13 mouse cellular contexts compared by ENCODE assay signal in the genomic region with DNA sequence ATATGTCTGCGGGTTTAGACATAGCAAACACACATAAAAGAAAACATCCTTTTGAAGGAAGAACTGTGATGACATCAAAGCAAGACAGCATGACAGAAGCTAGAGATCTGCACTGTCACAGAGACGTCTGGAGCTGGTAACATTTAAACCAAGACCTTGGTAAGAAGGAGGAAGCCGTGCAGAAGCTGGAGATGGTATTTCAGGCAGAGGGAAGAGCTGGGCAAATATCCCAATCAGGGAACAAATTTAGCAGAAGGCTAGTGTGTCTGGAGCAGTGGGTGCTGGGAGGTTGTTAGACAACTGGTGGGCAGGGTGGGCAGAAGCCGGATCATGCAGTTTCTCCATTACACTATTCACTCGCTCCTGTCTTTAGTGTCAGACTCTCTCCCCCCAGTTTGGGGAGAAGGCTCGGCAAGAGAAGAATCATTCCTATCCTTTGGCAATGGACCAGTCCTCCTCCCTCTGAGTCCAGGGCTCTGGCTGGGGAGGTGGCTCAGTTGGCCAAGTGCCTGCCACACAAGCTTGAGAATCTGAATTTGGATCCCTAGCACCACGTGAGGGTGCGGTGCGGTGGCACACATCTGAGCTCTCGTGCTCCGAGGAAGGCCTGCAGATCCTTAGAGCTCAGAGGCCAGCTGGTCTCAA.
DNase-seq lines count a peak whose midpoint lies in the region; ATAC-seq lines count a peak whose summit lies in the region.
"Had no signal": no experiment of that assay in that cellular context is flagged by ENCODE, and none has a peak within 500 bp of the region (broad histone marks: within the 10 kb centered on the region; RNA-seq: fewer than 3 reads in every experiment).

No protein-coding gene starts in this region.

- intact Hi-C loops in gastrocnemius, postnatal 36 days (cut with DNase I): loop anchor here (5.0 kb wide), 1 partner anchor 40 kb away; no protein-coding TSS in a partner anchor
- intact Hi-C loops in left cerebral cortex, postnatal 25 days (cut with DNase I): no loop called here

- no peak overlapping the region for H3K4me3 ChIP-seq in heart, embryonic 12.5 days
- H3K4me3 ChIP-seq: embryonic facial prominence, embryonic 10.5 days; forebrain, embryonic 15.5 days; hindbrain, embryonic 12.5 days had no signal

- no peak overlapping the region for H3K9ac ChIP-seq in heart, embryonic 12.5 days
- H3K9ac ChIP-seq: forebrain, embryonic 15.5 days; hindbrain, embryonic 12.5 days had no signal

- 77% methylated on average over 11 of the region's 11 CpGs for WGBS in heart, embryonic 12.5 days

- H3K27me3 ChIP-seq in heart, embryonic 12.5 days (replicated peaks): no peaks in the 10 kb centered on the region
- H3K27me3 ChIP-seq: forebrain, embryonic 15.5 days had no signal

- H3K36me3 ChIP-seq in heart, embryonic 12.5 days: no peaks in the 10 kb centered on the region
- H3K36me3 ChIP-seq: embryonic facial prominence, embryonic 10.5 days; forebrain, embryonic 15.5 days; hindbrain, embryonic 12.5 days had no signal

- no peak overlapping the region for H3K27ac ChIP-seq in heart, embryonic 12.5 days (ENCODE audit: poor library complexity, severe bottlenecking)
- H3K27ac ChIP-seq: embryonic facial prominence, embryonic 10.5 days; forebrain, embryonic 15.5 days; hindbrain, embryonic 12.5 days; kidney, postnatal 0 days had no signal

- ATAC-seq in heart, embryonic 12.5 days (ENCODE audit: insufficient number of reproducible peaks, low FRiP score): no peak
- ATAC-seq: forebrain, embryonic 15.5 days had no signal

- H3K4me1 ChIP-seq in heart, embryonic 12.5 days (replicated peaks): no peaks in the 10 kb centered on the region
- H3K4me1 ChIP-seq: embryonic facial prominence, embryonic 10.5 days; forebrain, embryonic 15.5 days; hindbrain, embryonic 12.5 days had no signal

- H3K4me2 ChIP-seq in heart, embryonic 12.5 days: no peak overlapping the region
- H3K4me2 ChIP-seq: forebrain, embryonic 15.5 days; hindbrain, embryonic 12.5 days had no signal

- H3K9me3 ChIP-seq in heart, embryonic 12.5 days (replicated peaks): no peaks in the 10 kb centered on the region; the same call in 1 of the 2 replicates
- H3K9me3 ChIP-seq: embryonic facial prominence, embryonic 10.5 days; forebrain, embryonic 15.5 days; hindbrain, embryonic 12.5 days had no signal

- DNase-seq in heart, adult 11 months: peak; percentile 95
- DNase-seq in cerebellum, adult 9-10 months: peak; percentile 30
- peak; percentile 13 to 60 for DNase-seq in gastrocnemius, postnatal 36 days
- peak; percentile 32 to 76 for DNase-seq in left cerebral cortex, postnatal 25 days (ENCODE audit: low spot score in 2 of 2)
- DNase-seq in adrenal gland, postnatal 10 days: no peak
- DNase-seq in natural killer cell, adult 2 months (ENCODE audit: low spot score in 2 of 2): no peak
- no peak for DNase-seq in kidney, adult 18-20 months
- DNase-seq: adrenal gland, postnatal 36 days had no signal

Comparison
In these comparisons a context has a peak if more than half of its experiments do, and no peak if none do; other contexts are left out.
1. DNase-seq: peak in heart, adult 11 months (single experiment), cerebellum, adult 9-10 months (single experiment), gastrocnemius, postnatal 36 days (2 of 2) and left cerebral cortex, postnatal 25 days (2 of 2); none in adrenal gland, postnatal 10 days (single experiment), natural killer cell, adult 2 months (0 of 2) and kidney, adult 18-20 months (single experiment).